Mouse (Mus musculus) embryo, embryonic 11 days (tissue): Measurements from ENCODE around the gene Shisa5.

Experiments used
- DNase-seq: peaks from one replicate; pipeline ENCODE4 v3.0.0-alpha.2; 2015

The Shisa5 gene

DNA sequence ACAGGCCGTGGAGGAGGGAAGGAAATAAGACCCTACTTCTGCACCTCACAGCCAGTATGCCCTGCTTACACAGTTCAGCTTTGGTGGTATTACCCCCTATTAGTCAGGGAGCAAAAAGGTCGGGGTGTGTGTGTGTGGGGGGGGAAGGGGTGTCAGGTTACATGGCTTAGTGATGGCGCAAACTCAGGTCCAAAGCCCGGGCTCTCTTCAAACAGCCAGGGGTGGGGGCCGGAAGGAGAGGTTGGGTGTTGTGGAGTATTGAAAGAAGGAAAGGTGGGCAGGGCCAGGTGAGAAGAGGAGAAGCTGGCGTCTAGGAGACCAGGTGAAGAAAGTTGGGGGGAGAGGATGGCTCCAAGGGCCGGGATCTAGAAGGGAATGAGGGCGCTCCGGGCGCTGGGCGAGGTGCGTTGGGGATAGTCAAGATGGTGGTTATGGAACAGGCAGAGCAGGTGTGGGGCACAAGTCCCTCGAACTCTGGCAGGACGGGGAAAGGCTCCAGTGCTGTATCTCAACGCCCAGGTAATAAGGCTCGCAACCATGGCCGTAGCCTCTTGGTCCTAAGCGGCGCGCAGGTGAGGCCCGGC lies 56.3 kb downstream of the Shisa5 start:
- DNase-seq: peak; percentile 72

DNA sequence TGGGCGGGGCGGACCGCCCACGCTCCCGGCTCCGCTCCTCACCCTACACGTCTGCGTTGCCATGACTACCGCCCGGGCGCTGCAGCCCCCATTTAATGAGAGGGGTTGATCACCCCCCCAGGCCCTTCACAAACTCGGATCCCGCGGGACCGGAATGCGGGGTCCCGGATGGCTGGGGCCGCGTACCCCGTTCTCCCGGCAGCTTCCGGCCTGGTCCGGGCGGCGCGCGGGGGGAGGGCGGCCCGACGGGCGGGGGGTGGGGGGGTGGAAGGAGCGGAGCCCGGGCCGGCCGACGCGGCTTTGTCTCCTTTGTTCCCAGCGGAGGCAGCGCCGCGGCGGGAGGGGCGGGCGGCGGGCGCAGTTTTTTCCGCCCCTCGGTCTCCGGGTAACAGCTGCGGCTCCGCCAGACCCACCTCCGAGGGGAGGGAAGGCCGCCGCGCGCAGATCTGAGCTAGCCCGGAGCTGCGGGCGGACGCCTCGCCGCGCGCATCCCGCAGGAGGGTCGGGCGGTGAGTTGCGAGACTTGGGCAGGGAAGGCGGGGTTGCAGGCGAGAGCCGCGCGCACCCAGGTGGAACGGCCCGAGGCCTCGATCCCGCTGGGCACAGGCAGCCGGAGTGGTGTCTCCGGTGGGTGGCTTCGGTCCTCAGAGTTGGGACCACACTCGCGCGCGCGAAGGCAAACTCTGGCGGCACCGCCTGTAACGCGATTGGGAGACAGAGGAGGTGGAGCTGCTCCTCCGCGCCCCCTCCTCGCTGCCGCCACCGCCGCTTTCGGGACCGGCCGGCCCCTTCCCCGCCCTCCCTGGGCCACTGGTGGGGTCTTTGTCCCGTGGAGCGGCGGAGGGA lies 57.0 kb downstream of the Shisa5 start, which contains the start of gene Plxnb1:
Gene Plxnb1, plus strand, starts transcription at position 253 of the 846 bp plus-strand sequence.
- DNase-seq: peak; percentile 89

DNA sequence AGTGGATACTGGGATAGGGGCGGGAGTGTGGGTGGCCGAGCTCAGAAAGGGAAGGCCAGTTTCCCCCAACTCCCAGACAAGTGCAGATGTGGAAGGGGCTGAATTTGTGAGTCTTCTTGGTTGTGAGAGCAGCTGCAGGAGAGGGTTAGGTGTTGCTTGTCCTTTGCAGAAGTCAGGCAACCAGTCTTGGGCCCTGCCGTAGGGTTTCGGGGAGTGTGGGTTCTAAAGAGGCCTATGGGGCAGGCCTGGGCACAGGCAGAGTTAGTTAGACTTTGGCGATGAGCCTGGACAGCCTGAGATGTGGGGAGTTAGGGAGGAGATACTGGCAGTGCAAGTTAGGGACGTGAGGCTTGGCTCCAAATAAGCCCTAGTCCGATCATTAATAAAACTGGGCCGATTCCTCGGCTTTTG lies 57.9 kb downstream of the Shisa5 start:
- DNase-seq: peak; percentile 26

DNA sequence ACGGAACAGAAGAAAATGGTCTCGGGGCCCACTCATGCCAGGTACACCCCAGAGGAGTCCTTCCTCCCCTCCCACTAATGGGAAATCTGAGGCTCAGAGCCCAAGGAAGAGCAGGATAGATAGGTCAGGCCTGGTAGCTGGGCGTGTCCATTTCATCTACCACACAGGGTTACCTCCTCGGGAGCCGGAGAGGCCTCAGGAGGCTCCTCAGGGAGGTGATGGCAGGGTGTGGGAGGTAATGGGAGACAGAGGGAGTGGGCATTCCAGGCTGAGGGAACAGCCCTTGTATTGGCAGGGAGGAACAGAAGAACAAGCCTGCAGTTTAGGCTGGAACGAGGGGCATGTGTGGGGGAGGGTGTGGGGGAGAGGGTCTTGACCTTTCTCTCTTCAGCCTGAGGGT lies 58.5 kb downstream of the Shisa5 start:
- peak; percentile 39 for DNase-seq

DNA sequence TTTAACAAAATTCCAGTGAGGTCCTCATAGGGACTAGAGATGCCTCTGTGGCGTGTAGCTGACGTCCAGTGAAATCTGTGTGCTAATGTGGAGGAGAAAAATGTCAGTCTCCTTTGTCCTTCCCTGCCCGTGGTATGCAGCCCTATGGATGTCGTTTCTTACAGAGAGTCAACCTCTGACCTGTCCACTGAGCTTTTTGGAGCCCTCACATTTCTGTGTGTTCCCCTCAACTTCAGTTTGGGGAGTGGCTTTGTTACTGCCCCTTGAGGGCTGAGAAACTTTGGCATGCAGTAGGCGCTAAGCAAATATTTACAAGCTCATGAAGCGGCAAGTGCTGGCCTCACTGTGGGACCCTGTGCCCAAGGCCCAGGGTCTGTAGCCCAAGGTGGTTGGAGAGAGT lies 58.9 kb downstream of the Shisa5 start:
- DNase-seq: peak; percentile 19

DNA sequence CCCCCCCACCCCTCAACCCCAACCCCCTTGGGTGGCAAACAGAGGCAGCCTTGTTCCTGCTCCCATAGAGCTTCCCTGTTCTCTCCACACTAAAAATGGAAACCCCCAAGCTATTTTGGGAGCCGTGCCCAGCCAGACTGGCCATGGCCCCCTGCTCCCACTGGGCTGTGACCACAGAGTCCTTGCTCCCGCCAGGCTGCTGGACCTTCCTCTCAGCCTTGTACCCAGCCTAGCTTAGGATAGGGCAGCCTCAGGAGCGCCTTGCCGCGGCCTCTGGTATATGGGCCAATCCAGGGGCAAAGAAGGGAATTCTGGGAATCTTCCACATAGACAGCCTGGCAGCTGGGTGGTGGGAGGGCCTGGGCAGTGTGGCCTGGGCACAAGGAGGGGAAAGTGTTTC lies 59.5 kb downstream of the Shisa5 start:
- DNase-seq: no peak

DNA sequence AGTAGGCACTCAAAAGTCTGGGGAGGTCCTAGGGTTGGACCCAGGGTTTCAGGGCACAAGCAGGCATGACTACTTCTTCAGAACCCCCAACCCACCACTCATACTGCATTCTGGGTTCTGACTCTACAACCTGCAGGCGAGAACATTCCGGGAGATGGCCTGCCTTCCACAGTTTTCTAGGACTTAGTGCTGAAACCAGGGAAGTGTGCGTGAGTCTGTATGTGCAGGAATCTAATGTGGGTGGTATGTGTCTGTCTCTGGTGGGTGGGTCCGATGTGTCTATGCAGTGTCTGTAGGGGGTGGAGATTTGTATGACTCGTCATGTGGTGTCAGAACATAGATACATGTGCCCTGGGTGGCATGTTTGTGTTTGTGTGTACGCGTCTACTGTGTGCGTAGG lies 60.0 kb downstream of the Shisa5 start:
- no peak for DNase-seq

DNA sequence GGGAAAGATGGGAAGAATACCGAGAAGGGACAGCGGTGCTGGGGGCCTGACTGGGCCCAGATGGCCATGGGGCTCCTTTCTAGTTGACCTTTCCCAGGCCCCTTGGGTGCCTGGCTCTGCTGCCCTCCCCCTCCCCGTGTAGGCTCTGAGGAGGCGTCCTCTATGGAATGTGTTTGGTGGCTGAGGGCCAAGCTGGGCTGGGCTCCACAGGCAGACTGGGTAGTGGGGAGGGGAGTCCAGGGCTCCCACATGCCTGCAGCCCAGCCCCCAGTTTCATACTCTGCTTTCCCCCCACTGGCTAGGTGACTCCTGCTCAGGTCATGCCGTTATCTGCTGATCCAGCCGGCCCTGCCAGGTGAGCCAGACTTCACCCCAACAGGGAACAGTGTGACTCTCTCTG lies 60.6 kb downstream of the Shisa5 start:
- DNase-seq: no peak

DNA sequence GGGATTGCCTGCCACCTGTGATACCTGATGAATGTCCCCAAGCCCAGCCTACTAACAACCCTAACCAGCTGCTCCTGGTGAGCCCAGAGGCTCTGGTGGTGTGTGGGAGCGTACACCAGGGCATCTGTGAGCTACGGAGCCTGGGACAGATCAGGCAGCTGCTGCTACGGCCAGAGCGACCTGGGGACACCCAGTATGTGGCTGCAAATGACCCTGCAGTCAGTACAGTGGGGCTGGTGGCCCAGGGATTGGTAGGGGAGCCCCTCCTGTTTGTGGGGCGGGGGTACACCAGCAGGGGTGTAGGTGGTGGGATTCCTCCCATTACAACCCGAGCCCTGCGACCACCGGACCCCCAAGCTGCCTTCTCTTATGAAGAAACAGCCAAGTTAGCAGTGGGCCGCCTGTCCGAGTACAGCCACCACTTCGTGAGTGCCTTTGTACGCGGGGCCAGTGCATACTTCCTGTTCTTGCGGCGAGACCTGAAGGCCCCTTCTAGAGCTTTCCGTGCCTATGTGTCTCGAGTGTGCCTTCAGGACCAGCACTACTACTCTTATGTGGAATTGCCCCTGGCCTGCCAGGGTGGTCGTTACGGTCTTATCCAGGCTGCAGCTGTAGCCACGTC lies 62.1 kb downstream of the Shisa5 start:
- DNase-seq: no peak

DNA sequence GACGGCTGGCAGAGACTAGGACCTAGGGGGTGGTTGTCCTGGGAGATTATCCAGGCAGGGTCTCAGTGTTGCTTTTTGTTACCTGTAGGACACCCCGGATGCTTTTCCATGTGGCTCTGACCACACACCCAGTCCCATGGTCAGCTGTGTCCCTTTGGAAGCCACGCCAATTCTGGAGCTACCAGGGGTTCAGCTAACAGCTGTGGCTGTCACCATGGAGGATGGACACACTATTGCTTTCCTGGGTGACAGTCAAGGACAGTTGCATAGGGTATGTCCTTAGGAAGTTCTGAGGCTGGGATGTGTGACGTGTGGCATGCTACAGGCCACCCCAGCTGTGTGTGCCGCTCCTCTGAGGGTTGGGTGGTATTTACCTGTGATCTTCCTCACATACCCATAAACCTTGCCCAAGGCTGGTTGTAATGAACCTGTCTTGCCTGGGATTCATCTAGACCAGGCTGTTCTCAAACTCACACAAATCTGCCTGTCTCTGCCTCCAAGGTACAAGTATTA lies 63.6 kb downstream of the Shisa5 start:
- no peak for DNase-seq

DNA sequence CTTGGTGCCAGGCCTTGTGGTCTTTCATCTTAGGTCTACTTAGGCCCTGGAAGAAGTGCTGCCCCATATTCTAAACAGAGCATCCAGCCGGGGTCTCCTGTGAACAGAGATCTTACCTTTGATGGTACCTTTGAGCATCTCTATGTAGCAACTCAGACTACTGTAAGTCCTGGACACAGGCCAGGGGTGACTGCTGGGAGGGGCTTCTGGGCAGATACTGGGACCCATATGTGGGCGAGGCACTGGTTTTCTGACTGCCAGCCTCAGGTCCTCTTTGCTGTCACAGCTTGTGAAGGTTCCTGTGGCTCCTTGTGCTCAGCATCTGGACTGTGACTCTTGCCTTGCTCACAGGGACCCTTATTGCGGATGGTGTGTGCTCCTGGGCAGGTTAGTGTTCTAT lies 64.2 kb downstream of the Shisa5 start:
- DNase-seq: no peak

DNA sequence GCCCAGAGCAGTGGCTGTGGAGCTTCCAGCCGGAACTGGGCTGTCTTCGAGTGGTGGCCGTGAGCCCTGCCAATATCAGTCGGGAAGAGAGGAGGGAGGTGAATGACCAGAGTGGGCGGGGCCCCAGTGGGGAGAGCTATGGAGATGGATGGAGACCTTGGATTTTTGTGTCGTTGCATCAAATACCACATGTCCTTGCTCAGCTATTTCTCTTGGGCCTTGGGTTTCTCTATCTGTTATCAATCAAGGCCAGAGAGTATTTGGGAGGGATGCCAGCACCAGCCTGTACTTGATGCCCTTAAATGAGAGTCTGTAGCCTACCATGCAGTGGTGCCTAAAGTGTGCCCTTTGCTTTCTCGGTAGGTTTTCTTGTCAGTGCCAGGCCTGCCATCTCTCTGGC lies 64.9 kb downstream of the Shisa5 start:
- no peak for DNase-seq

DNA sequence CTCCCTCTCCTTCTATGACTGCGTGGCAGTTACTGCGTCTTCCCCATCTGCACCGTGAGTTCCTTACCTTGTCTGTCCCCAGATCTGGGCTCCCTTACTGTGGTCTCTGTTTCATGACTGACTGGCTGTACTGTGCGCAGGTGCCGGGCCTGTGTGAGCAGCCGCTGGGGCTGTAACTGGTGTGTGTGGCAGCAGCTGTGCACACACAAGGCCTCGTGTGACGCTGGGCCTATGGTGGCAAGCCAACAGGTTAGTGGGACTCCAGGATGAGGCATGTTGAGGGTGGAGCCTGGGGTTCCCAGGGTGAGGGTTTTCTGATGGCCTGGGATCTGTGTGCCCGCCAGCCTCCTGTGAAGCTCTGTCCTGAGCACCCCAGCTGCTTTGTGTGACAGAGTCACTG lies 65.7 kb downstream of the Shisa5 start:
- DNase-seq: no peak

DNA sequence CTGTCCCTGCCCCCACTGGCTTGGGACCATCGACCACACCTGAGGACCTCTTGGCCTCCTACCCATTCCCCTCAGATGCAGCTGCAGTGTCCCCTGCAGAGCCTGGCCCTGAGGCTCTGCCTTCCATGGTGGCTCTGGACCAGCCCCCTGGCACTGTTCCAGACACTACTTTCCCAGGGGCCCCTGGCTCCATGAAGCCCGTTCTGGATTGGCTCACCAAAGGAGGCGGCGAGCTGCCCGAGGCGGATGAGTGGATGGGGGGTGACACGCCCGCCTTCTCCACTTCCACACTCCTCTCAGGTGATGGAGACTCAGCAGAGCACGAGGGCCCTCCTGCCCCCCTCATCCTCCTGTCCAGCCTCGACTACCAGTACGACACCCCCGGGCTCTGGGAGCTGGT lies 66.6 kb downstream of the Shisa5 start:
- no peak for DNase-seq

DNA sequence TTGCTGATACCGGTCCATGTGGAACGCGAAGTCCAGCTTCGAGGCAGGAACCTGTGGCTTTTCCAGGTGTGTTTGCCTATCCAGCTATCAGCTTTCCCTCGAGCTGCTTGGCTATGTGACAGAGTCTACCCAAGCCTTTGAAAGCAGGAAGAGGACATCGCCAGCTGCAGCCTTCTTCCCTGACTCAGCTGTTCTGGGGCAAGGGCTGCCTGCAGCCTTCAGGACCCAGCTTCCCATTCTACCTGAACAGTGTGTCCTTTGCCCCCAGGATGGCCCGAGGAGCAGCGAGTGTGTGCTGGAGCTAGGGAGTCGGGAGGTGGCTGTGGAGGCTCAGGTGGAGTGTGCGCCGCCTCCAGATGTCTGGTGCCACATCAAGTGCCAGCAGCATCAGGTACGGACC lies 67.3 kb downstream of the Shisa5 start:
- DNase-seq: no peak

DNA sequence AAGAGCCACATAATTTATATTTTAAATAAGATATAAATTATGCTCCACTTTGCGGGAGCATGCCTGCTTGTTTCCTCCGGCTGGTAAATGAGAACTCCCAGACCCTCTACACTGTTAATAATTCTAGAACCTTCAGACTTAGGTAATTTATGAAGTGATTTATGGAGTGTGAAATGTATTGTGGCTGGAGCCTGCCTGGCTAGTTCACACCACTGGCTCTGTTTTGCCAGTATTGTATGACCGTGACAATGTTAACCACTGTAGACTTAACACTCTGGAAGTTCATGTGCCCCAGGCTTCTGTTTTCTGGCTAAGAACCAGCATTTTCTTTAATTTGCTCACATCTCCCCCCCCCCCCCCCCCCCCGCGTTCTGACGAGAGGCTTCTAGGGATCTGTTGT lies 69.0 kb downstream of the Shisa5 start:
- no peak for DNase-seq
